Mouse (Mus musculus): Measurements from ENCODE around the gene Mlycd.
"Not testable (repeated sequence)": the region's sequence is repeated elsewhere in the genome, so short reads cannot be mapped to it uniquely, and the experiment has no call there.

The Mlycd gene

GRCm38 (mm10) chr8:119394524-119395026, at the start of gene Mlycd:
Mlycd (plus strand) TSS chr8:119394878.
- peak; percentile 90 for DNase-seq (ENCODE audit: low read depth)

GRCm38 (mm10) chr8:119345029-119345682, 49.5 kb upstream of the Mlycd start:
- DNase-seq (ENCODE audit: low read depth): peak; percentile 51

DNA sequence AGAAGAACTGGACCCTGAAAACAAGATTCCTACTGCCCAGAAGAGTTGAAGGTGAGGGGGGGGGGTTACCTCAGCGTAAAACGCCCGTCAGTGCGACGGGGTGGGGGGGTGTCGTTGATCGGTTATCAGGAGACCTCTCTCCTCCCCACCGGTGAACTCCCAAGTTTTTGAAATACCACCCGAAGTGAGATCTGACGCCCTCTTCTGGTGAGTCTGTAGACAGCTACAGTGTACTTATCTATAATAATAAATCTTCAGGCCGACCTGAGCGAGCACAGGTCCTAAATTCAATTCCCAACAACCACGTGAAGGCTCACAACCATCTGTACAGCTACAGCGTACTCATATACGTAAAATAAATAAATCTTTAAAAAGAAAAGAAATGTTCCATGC, 49.0 kb upstream of the Mlycd start:
- peak; percentile 48 for DNase-seq (ENCODE audit: low read depth)

GRCm38 (mm10) chr8:119351647-119352046, 43.0 kb upstream of the Mlycd start:
- no peak for DNase-seq (ENCODE audit: low read depth)

GRCm38 (mm10) chr8:119352977-119353658, 41.6 kb upstream of the Mlycd start:
- peak; percentile 35 for DNase-seq (ENCODE audit: low read depth)

DNA sequence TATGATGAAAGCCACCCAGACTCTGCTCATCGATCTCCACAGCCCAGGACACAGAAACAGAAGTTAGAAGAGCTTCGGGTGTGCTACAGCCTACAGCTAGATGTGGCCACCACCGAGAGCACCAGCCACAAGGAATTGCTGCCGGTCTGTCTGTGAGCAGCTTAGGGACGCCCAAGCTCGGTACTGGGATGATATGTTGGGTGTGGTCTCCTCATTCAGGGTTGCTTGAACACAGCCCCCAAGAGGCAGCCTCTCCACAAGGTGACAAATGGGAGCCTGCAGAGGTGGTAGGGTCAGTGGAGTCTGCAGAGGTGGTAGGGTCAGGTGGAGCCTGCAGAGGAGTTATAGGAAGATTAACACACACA, 41.0 kb upstream of the Mlycd start:
- no peak for DNase-seq (ENCODE audit: low read depth)

GRCm38 (mm10) chr8:119356631-119357030, 38.0 kb upstream of the Mlycd start:
- DNase-seq (ENCODE audit: low read depth): peak; percentile 70

- no peak for DNase-seq (ENCODE audit: low read depth)
Observed at GRCm38 (mm10) chr8:119358175-119358574, 36.5 kb upstream of the Mlycd start.

- DNase-seq (ENCODE audit: low read depth): peak; percentile 61
Observed at GRCm38 (mm10) chr8:119358836-119359235, 35.8 kb upstream of the Mlycd start.

DNA sequence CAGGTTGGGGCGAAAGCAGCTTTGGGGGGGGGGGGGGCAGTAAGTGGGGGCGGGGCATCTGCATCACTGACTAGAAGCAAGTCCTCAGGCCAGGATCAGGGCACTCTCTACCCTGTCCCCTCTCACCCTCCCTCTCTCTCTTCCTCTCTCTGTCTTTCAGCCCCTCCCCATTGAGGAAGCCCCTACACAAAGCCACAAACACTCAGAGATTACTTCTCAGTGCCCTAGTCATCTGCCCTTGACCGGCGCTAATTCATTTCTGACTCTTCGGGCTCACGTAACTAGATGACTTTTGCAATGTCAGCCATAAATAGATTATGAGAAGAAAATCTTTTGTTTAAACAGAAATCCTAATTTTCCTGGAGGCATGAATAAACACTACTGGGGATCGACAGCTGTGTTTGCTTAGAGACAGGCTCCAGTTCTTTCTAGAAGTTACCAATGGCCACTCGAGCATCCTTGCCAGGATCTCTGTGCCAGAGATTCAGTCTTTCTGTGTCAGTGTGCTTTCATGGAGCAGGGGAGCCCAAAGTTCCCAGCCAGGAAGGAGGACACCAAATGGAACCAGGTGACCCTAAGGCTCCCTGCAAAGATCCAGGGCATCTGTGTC, 33.9 kb upstream of the Mlycd start:
- DNase-seq (ENCODE audit: low read depth): no peak

GRCm38 (mm10) chr8:119374716-119375115, 20.0 kb upstream of the Mlycd start:
- not testable (repeated sequence) for DNase-seq (ENCODE audit: low read depth)

GRCm38 (mm10) chr8:119378476-119378875, 16.2 kb upstream of the Mlycd start:
- DNase-seq (ENCODE audit: low read depth): no peak

DNA sequence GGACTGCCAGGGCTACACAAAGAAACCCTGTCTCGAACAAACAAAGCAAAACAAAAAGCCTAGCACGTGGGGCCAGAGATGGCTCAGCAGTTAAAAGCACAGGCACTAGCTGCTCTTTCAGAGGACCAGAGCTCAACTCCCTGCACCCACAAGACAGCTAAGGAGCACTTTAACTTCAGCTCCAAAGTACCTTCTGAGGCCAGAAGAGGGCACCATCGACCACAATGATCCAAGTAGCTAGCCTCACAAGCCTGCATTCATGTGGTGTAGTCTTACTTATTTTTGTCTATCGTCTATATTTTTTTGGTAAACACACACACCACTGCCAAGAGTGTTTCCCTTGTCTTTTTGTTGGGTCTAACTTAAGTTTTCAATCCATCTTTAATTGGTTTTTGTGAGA, 14.1 kb upstream of the Mlycd start:
- DNase-seq (ENCODE audit: low read depth): peak; percentile 81

DNA sequence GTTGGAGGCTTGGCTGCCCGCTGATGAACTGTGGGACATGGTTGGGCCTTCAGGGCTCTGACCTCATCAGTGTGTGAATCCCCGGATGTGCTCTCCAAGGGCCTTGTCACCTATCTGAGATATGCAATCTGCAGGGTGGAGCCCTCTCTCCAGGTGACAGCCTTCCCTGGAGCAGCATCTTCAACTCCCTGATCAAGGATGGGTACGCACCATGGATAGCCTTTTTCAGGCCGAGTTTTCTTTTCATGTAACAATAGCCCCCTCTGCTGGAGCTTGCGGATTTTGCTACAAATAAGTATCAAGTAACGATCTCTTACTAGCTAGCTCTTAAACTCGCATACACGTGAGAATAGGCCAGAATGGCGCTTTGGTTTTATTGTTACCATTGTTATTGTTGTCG, 10.2 kb upstream of the Mlycd start:
- DNase-seq (ENCODE audit: low read depth): peak; percentile 83

- no peak for DNase-seq (ENCODE audit: low read depth)
Observed at GRCm38 (mm10) chr8:119385854-119386253, 8.8 kb upstream of the Mlycd start.

- DNase-seq (ENCODE audit: low read depth): no peak
Observed at GRCm38 (mm10) chr8:119386988-119387387, 7.7 kb upstream of the Mlycd start.

DNA sequence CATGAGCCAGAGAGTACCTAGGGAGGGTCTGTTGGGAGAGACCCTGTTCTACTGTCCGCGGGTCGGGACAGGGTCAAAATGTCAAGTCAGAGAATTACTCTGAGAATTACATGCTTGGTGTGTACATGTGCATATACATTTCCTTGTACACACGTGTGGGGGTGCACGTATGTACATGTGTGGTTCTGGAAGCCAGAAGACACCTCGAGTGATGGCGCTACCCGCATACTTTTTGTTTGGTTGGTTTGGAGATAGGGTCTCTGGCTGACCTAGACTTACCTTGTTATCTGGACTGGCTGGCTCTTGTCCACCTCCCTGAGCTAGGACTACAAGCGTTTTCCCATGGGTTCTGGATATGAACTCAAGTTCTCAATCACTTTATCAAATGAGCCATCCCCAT, 581 bp upstream of the Mlycd start:
- DNase-seq (ENCODE audit: low read depth): no peak

DNA sequence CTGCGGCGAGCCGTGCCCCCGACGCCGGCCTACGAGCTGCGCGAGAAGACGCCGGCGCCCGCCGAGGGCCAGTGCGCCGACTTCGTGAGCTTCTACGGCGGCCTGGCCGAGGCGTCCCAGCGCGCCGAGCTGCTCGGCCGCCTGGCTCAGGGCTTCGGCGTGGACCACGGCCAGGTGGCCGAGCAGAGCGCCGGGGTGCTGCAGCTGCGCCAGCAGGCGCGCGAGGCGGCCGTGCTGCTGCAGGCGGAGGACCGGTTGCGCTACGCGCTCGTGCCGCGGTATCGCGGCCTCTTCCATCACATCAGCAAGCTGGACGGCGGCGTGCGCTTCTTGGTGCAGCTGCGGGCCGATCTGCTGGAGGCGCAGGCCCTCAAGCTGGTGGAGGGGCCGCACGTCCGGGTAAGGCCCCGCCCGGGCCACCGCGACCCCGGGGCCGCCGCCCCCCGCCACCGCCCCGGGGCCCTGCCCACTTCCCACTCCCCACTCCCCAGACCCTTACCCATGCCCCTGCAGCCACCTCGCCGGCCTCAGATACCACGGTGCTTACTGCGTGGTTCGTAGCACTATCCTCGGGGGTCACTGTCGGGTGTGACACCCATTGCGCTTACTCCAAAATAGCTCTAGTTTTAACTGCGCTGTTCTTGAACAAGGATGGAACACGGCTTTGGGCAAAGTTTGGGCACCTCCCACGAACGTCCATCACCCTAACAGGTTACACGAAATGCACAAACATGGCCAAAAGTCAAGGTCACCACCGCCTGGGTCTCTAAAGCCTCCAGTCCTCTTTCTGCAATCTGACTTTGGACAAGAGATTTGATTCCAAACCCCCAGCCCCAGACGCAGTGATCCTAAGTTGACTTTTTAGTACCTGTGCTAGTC, 633 bp downstream of the Mlycd start:
- DNase-seq (ENCODE audit: low read depth): peak; percentile 50

DNA sequence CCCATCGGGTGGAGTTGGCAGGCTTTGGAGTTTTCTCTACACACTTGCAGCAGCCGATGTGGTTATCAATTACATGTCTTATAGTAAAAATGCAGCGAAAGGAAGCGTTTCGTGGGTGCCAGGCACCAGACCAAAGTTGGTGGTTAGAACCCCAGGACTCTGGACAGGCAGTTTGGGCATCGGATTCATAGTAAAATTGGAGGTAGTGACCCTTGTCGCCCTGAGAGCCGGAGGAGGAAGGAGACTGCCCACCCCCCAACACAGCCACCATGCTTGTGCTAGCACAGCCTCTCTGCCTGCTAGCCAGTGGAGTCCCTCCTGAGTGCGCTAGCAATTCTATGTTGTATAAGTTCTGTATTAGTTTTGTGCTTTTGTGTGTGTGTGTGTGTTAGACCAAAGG, 3.9 kb downstream of the Mlycd start:
- DNase-seq (ENCODE audit: low read depth): no peak

DNA sequence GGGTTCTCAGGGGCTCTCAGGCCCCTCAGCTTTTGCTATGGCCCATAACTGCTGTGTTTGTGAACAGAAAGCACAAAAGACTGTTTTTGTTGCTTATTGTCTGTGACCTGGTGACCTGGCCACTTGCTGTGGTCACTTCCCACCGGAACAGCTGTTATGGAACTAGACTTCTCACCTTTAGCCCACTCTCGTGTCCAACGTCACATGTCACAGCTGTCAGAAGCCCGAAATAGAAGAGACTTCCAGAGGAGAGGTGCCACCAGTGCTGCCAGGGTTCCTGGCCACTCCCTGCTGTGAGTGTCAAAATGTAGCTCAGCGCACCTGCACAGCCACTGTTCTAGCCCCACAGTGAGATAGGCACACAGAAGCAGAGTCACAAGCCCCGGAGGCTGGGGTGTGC, 4.6 kb downstream of the Mlycd start:
- no peak for DNase-seq (ENCODE audit: low read depth)

DNA sequence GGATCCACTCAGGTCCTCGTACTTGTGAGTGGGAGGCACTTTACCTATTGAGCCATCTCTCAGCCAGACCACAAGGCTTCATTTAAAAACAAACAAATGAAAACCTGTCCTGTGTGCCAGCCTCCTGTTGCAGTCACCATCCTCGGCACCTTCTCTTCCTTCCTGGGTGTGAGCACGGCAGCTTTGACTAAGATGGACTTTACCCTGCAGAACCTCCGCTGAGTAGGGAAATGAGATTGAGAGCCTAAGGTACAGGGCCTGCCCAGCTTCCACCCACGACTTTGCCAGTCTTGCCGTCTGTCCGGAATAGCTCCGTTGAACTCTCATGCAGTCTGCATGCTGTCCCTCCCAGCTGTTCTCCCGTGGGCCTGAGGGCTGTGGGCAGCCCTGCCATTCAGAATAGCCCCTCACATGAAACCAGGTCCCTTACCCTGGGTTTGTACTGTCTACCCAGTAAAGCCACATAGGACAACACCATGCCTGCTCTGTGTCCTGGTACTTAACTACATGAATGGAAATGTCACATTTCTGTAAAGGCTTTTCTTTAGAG, 5.5 kb downstream of the Mlycd start:
- no peak for DNase-seq (ENCODE audit: low read depth)

DNA sequence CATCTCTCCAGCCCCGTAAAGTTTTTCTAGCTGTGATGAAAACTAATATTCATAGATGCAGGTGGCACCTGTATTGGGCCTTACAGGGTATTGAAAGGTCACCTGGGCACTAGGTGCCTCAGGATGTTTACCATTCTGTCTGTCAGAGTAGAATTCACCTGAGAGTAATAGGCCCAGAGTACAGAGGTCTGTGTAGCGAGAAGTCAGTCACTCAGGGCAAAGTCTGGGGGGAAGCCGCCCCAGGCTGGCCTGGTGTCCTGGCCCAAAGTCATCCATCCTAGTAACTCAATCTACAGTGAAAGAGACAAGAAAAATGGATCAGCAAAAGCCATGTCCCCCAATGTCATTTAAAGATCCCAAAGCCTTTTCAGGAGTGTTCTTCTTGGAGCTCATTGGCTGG, 6.2 kb downstream of the Mlycd start:
- no peak for DNase-seq (ENCODE audit: low read depth)

Measured in induced T-regulatory cell, adult 2 months (primary cell).